Mouse (Mus musculus): ENCODE measurements around the gene Pram1. TPM values are rescaled to one million over a fixed set of nuclear protein-coding genes. Genes with fewer than 3 reads are reported as not detected.

The Pram1 gene
- total RNA-seq, 2 experiments from 2014 or later, result 0.26 to 0.34 TPM

DNA sequence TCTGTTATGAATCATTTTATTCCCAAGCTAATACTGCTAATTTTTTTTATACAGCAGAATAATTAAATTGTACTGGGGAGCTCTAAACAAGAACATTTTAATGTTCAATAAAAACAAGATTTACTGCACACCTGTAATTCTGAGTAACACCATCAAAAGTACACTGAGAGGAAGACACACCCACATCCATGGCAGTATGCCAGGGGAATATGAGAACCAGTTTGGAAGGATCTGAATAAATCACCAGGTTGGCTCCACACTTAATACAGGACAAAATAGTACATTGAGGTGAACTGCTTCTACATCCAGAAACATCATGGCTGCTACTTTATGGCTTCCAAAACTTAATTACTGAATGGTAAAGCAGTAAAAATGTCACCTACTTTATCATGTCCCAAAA, 37.6 kb downstream of the Pram1 start:
- H3K4me3 ChIP-seq, result no peak overlapping the region
- no peak for TF ChIP-seq CTCF (IDR thresholded peaks at IDR 0.05)
- H3K27ac ChIP-seq, result no peak overlapping the region
- intact Hi-C loops (cut with DNase I), result no loop called here
- DNase-seq (ENCODE audit: extremely low spot score in 1 of 2, low spot score in 2 of 2), result no peak

DNA sequence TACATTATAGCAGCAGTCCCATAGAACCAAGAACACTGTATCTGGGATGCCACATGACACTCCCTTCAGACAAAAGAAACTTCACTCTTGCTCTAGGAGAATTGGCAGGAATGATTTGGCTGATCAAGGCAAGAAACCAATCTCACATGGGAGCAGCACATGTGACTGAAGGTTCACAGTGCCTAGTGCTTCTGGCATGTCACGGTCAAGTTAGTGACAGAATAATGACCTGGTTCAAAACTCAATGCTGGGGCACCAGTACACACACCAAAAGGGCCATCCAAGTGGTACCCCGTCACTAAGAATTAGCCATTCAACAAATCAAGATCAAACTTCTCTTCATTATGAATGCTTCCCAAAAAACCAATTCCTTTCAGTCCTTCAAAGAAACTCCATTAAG, 38.2 kb downstream of the Pram1 start:
- DNase-seq (ENCODE audit: extremely low spot score in 1 of 2, low spot score in 2 of 2), result no peak
- no peak overlapping the region for H3K27ac ChIP-seq
- intact Hi-C loops (cut with DNase I), result no loop called here
- no peak for TF ChIP-seq CTCF (IDR thresholded peaks at IDR 0.05)
- no peak overlapping the region for H3K4me3 ChIP-seq

DNA sequence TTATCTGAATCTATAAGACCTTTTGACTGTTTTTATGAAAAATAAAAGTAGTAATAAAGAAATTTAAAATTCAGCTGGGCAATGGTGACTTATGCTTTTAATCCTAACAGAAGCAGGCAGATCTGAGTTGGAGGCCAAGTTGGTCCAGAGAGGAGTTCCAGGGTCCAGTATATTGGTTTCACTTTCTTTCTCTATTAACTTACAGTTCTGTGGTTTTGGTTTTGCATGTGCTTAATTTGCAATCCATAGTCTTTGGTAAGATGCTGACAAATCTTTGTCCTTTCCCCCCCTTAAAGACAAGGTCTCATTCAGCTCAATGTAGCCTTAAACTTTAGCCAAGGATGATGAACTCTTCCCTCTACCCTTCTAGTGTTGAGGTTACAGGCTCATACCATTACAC, 40.9 kb downstream of the Pram1 start:
- no peak for TF ChIP-seq CTCF (IDR thresholded peaks at IDR 0.05)
- intact Hi-C loops (cut with DNase I), result no loop called here
- DNase-seq (ENCODE audit: extremely low spot score in 1 of 2, low spot score in 2 of 2), result no peak

DNA sequence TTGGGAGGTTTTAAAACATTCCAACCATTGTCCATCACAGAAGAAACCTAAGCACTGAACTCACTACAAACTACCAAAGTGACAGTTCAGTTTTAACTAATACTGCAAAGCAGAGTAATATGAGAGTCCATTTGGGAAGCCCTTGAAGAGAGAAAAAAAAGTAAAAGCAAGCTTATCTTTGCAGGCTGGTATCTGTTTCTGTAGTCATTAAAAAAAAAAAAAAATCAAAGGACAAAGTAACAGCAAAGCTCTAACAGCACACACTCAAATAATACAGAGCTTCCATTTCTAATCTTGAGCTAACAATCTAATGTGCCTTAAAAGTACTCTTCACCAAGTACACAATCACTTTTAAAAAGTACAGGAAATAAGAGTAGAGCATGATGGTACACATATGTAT, 43.9 kb downstream of the Pram1 start:
- no peak for DNase-seq (ENCODE audit: extremely low spot score in 1 of 2, low spot score in 2 of 2)
- Histone ChIP-seq H3K4me3 (no peak overlapping the region), H3K27ac (no peak overlapping the region)
- intact Hi-C loops (cut with DNase I), result no loop called here
- TF ChIP-seq CTCF (IDR thresholded peaks at IDR 0.05), result no peak

More for the DNA sequence above, 40.9 kb downstream of the Pram1 start:
- Histone ChIP-seq H3K27ac (no peak overlapping the region), H3K4me3 (no peak overlapping the region)

DNA sequence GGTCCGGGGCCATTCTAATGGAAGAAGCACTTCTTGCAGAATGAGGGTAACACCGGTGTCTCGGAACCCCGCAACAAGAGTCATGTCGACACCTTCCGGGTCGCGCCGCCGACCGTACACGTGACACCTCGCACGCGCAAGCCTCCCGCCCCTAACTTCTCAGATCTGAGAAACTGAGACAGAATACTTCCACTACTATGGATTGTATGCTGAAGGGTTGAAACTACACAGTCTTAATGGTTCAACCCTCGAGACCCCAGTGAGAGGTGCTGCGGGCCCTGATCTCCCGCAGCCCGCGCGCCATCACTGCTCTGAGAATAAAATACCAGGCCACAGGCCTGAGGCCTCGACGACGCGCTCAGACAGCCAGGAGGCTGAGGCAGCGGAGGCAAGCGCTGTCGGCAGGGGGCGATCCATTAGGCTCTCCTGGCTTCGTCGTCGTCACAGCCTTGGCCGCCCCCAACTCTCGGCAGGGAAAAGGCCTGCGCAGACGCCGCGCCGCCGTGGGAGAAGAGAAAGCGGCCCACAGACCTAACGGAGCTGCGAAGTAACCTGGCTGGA, 46.9 kb downstream of the Pram1 start:
- intact Hi-C loops (cut with DNase I), result loop anchor here (2.0 kb wide), 1 partner anchor 76 kb away; the partner anchor contains the start of gene Rab11b
- peak; percentile 56 for TF ChIP-seq CTCF (IDR thresholded peaks at IDR 0.05)
- peak; percentile 76 to 80 for DNase-seq (ENCODE audit: extremely low spot score in 1 of 2, low spot score in 2 of 2)
- peak overlapping the region; percentile 92 for H3K27ac ChIP-seq
- peak overlapping the region; percentile 82 for H3K4me3 ChIP-seq

DNA sequence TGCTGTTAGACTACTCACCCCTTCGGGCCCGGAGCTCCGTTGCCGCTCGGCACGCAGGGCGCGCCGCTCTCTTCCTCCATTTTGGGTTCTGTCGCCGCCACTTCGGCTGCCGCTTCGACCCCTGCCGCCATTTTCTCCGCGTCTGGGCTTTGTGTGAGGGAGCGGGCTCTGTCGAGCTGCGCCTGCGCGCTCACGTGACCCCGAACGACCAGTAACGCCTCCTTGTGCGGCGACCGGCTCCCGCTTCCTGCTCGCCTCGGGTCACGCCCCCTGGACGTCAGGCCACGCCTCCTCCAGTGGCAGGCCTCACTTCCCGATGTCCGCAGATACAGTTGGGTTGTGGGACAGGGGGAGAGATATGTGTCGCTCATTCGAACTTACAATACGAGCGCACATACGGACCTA, 47.4 kb downstream of the Pram1 start:
- Histone ChIP-seq H3K27ac (peak overlapping the region; percentile 92), H3K4me3 (peak overlapping the region; percentile 82)
- intact Hi-C loops (cut with DNase I), result loop anchor here (2.0 kb wide), 1 partner anchor 76 kb away; the partner anchor contains the start of gene Rab11b
- peak; percentile 96 to 98 for DNase-seq (ENCODE audit: extremely low spot score in 1 of 2, low spot score in 2 of 2)
- TF ChIP-seq CTCF (IDR thresholded peaks at IDR 0.05), result no peak

DNA sequence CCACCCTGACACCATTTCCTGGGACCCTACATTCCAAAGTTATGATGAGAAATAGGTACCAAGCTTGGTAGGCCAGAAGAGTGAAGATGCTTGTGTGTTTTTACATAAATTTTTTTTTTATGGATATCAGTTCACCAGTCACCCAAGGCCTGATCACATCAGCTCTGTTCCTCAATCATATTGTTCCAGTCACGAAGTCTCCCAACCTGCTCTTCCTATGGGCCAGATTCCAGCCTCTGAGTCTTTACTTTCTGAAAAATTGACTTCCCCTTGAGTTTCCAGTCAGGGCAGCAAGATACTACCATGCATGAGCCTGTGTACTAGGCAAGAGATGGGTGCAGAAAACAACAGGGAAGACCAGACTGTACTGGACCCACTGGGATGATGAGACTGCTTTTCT, 48.9 kb downstream of the Pram1 start, which contains the start of gene Hnrnpm:
Gene Hnrnpm, minus strand, starts transcription at position 101 of the 400 bp plus-strand sequence.
- intact Hi-C loops (cut with DNase I), result no loop called here
- peak within 1 kb of the TSS; percentile 92; the same call in 1 of the 2 replicates for H3K27ac ChIP-seq
- peak within 1 kb of the TSS; percentile 82 for H3K4me3 ChIP-seq
- DNase-seq (ENCODE audit: extremely low spot score in 1 of 2, low spot score in 2 of 2), result no peak
- TF ChIP-seq CTCF (IDR thresholded peaks at IDR 0.05), result no peak

Other genes starting within 250 kb of the Pram1 start
- gene Zfp101, start 243.4 kb upstream of the Pram1 start, total RNA-seq (2021), result 10 to 100 TPM; 13.1 to 15.1 TPM
- gene Actl9, start 205.2 kb upstream of the Pram1 start, total RNA-seq (2021), result not detected
- gene Adamts10, start 113.9 kb upstream of the Pram1 start, total RNA-seq (2021), result 10 to 100 TPM; 27.3 to 32.9 TPM
- 1 to 10 TPM; 2.2 to 2.3 TPM for gene Myo1f, start 82.3 kb upstream of the Pram1 start, total RNA-seq (2021)
- gene Zfp414, start 9.0 kb upstream of the Pram1 start, total RNA-seq (2021), result 10 to 100 TPM; 41.5 to 45.3 TPM
- gene Hnrnpm, start 48.8 kb downstream of the Pram1 start, total RNA-seq (2021), result 100 to 1,000 TPM; 137 to 162 TPM
- gene March2, start 80.6 kb downstream of the Pram1 start, total RNA-seq (2021), result 10 to 100 TPM; 93.2 to 94.9 TPM
- gene Rab11b, start 122.5 kb downstream of the Pram1 start, total RNA-seq (2021), result 100 to 1,000 TPM; 345 to 358 TPM
- 1 to 10 TPM; 3.4 to 4.3 TPM for gene Angptl4, start 143.8 kb downstream of the Pram1 start, total RNA-seq (2021)
- gene Kank3, start 172.5 kb downstream of the Pram1 start, total RNA-seq (2021), result 10 to 100 TPM; 32.3 to 38.7 TPM
- 100 to 1,000 TPM; 600 to 661 TPM for gene Rps28, start 186.5 kb downstream of the Pram1 start, total RNA-seq (2021)
- 100 to 1,000 TPM; 190 to 211 TPM for gene Ndufa7, start 186.5 kb downstream of the Pram1 start, total RNA-seq (2021)
- 10 to 100 TPM; 19.8 to 26.8 TPM for gene Cd320, start 205.0 kb downstream of the Pram1 start, total RNA-seq (2021)
- not detected for gene Gm7029, start 235.8 kb downstream of the Pram1 start, total RNA-seq (2021)